Mouse (Mus musculus) adrenal gland, postnatal 14 days (tissue): Measurements from ENCODE around the gene Trim71. TPM values are rescaled to one million over a fixed set of nuclear protein-coding genes. Genes with fewer than 3 reads are reported as not detected.
A peak's percentile ranks its signal among the peaks of the same experiment; 100 is the strongest.

Experiments
- DNase-seq: peaks from one replicate; pipeline ENCODE4 v3.0.0; 2021; ENCODE audit warnings: mixed read lengths
- total RNA-seq: library from RNA; stranded (reverse); gene quantifications from 2 replicates; pipeline ENCODE4 v1.2.3, GENCODE M21; 2021

The Trim71 gene
- total RNA-seq, 1 experiment from 2014 or later, result 0.04 TPM

GRCm38 (mm10) chr9:114557086-114557485, 7.1 kb downstream of the Trim71 start:
- no peak for DNase-seq

DNA sequence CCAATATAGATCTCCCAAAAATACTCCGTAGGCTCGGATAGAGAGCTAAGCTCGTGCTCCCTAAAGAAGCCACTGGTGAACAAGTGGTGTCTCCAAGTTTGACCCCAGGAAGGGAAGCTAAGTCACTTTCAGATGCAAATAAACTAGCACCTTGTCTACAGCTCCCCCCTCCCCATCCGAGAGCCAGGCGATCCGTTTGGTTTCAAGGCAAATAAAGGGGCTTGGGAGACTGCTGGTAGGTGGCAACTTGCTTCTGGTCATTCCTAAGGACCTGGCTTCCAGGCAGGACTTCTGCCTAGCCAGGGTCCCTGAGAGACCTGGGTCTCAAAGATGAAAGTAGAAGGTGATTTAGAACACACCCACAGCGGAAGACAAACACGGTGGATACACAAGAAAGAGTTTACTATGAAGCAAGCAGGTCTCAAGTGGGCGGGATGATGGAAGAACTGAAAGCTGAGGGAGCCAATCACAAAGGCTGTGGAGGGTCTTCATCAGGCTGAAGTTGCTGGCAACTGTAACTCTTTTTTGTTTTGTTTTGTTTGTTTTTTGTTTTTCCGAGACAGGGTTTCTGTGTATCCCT, 7.8 kb downstream of the Trim71 start:
- DNase-seq, result no peak

- DNase-seq, result no peak
Observed at GRCm38 (mm10) chr9:114554355-114554979, 9.7 kb downstream of the Trim71 start.

- no peak for DNase-seq
Observed at GRCm38 (mm10) chr9:114553828-114554227, 10.3 kb downstream of the Trim71 start.

- DNase-seq, result no peak
Observed at GRCm38 (mm10) chr9:114550033-114550432, 14.1 kb downstream of the Trim71 start.

- no peak for DNase-seq
Observed at GRCm38 (mm10) chr9:114549117-114549516, 15.1 kb downstream of the Trim71 start.

DNA sequence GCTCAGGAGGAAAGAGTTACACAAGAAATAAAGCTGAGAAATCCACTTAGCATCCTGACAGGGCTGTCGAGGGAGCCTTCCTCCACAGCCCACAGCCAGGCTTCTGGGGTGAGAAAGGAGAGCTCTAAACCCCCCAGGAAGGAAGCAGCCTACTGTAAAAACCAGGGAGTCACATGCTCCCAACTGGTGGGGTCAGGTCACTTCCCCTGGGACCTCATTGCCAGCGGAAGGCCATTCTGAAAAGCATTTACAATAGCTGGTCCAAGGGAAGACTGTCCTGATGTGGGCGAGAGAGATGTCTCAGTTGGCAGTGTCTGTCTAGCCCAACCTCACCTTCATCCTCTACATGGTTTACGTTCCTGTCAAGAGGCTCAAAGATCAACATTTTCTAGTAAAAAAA, 15.7 kb downstream of the Trim71 start:
- DNase-seq, result no peak

DNA sequence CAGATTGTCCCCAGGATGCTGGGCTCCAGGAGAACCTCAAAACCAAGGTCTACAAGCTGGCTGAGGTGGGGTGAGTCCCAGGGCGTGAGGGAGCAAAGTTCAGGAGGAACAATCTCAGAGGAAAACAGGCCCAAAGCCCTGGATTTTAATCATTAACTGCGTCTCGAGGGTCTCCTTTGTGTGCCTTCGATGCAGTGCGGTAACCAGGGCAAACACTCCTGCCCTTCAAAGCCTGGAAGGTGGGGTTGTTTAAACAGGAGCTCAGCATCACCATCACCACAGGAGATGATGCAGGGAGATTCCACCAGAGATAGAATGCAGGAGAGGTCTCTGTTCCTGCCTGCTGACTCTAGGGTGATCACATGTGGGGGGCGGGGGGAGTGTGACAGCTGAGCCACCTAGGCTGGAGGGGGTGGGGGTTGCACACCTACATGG, 16.5 kb downstream of the Trim71 start:
- DNase-seq, result no peak

GRCm38 (mm10) chr9:114546765-114547164, 17.4 kb downstream of the Trim71 start:
- no peak for DNase-seq

GRCm38 (mm10) chr9:114544754-114545393, 19.3 kb downstream of the Trim71 start:
- peak; percentile 25 for DNase-seq

DNA sequence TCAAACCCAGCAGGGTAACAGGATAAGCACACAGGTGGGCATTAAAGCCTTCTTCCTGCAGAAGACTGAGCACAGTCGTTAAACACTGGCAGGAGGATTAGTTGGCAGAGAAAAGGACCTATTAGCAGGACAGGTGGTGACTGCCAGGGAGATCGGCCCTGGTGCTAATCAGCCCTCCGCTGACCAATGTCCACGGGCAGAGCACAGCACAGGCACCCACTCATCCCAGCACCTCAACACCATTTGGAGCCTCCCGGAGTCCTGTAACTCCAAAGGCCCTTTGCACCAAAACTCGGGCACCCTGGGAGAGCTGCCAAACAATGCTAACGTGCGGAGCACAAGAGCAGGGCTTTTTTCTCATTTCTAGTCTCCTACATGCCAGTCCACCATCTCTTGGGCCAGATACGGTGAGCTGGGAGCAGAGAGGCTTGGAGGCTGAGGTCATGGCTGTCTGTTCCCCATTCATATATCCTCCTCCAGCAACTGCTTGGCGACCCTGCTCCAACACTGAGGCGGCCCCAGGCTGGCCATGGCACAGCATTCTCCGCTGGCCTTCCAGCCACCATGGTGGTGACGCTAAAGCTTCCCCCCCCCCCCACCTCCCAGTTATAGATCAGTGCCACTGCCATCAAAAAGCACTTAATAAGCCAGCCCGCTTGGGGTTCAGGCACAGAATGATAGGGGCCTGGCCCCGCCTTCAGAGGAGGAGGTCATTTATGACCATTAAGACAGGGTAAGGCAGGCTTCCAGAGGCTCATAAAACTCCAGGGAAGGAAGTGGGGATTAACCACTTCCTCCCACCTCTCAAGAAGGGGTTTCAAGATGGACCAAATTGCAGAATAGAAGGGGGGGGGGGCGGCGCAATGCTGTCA, 20.1 kb downstream of the Trim71 start:
- DNase-seq, result no peak

DNA sequence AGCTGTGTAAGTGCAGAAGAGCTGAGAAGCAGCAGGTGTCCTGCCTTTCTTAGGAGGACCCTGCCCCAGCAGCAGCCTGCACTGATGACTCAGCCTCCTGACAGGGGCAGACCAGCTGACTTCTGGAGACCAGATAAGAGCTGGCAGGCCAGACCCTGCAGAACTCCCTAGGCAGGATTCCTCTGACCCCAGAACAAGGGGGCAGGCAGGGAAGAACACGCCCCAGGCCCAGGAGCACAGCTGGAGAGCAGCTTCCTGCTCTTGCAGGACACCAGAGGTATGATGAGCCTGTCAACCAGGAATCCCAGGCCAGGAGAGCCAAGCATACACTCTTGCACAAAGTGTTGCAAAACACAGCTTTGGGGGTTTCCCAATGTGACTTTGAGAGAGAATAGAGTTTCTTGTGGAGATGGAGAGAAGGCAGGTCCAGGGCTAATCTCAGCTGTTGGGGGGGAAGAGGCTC, 22.9 kb downstream of the Trim71 start:
- DNase-seq, result no peak

DNA sequence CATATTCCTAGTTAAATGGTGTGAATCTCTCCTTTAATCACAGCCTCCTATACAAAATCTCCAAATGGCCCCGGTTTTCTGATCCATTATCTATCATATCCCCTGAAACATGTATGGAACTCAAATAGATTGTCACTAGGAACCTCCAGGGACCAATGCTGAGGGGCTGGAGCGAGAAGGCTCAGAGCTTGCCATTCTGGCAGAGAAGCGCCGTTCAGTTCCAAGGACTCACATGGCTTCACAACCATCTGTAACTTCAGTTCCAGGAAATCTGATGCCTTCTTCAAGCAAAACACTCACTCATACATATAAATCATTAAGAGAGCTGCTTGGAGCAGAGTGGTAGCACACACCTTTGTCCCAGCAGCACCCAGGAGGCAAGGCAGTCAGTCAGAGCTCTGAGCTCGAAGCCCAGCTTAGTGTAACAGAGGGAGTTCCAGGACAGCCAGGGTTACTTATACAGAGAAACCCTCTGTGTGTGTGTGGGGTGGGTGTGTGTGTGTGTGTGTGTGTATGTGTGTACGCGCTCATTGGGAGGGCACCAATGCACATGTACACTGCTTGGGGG, 25.1 kb downstream of the Trim71 start:
- DNase-seq, result no peak

DNA sequence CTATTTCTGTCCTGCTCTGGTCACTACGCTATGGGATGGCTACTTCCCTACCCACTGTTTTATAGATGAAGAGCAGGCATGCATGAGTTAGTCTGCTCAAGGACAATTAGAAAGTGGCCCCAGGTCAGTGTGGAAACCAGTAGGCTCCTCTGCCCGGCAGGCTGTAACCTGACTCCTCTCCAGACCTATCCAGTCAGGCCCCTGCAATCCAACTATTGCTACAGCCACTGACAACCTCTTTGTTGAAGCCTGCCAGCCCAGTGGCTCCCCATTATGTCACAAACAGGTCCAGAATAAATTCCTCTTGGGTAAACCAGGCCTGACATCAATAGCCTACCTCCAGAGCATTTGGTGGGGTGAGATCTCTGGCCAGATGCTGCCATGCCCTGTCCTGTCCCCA, 27.5 kb downstream of the Trim71 start:
- no peak for DNase-seq

GRCm38 (mm10) chr9:114534747-114535517, 29.2 kb downstream of the Trim71 start:
- DNase-seq, result no peak

DNA sequence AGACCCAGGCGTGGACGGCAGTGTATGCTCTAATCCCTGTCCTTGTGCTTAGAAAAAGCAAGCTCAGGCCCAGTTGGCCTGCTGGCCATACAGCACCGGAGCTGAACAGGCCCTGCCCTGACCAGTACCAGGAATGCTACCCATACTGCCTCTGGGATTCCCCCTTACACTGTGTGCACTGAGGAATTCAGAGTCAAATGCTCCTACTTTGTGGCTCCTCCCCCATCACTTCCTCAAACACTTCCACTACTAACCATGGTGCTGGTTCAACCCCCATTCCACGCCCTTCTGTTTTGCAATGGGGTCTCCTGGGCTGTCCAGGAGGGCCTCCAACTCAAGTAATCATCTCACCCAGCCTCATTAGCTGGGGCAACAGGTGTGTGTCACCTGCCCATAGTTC, 30.3 kb downstream of the Trim71 start:
- DNase-seq, result no peak

DNA sequence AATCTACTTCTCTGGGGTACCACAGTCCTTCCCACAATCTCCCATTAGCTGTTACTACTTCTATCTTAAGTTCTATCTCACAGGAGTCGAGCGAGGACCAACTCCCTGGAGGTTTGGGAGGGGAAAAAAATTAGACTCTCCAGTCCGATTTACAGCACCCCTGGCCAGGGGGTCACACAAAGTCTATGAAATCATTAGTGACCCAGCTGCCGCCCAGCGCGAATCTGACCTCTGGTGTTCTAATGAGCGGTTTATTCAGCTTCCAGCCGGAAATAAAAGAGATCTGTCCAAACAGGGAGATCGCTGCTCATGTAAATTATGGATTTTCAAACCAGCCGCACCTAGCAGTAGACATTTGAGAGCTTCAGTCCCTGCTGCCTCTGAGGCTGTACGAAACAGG, 32.9 kb downstream of the Trim71 start:
- DNase-seq, result no peak

DNA sequence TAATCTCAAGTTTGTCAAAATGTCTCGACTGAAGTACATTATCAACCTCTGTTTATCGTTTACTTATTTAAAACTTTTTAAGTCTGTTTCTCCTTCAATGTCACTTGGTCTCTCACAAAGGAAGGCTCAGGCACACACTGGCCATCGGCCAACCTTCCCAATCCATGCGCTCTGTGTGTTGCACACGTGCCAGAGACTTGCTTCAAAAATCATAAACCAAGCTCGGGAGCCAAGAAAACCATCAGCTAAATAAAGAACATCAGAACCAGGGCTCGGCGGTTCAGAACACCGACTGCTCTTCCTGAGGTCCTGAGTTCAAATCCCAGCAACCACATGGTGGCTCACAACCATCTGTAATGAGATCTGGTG, 35.5 kb downstream of the Trim71 start:
- DNase-seq, result peak; percentile 30

DNA sequence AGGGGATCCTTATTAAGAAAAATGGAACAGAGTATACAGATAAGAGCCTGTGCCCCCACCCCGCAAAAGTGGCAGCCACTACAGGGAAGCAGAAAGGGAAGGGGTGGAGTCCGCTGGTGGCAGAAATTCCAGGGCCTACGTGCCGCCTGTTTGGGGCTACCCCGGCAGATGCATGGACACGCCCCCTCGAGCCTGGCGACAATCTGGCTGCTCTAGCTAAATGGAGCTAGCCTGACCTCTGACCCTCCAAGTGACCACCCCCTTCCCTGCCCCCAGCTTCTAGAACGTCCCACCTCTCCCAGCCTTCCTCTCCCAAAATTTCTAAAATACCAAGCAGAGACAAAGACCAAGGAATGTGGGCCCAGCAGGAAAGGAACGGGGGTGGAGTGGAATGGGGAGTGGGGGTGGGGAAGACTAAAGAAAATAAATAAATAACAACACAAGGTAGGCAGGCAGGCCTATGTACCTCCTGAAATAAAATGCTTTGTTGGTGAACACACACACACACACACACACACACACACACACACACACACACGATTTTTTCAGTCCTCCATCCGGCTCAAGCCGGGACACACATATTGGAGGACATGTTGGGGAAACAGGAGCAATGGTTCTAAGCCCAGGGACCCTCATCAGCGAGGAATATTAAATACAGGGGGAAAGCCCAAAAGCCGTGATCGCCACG, 36.0 kb downstream of the Trim71 start:
- peak; percentile 24 for DNase-seq

- DNase-seq, result peak; percentile 67
Observed at GRCm38 (mm10) chr9:114527085-114527484, 37.1 kb downstream of the Trim71 start.

DNA sequence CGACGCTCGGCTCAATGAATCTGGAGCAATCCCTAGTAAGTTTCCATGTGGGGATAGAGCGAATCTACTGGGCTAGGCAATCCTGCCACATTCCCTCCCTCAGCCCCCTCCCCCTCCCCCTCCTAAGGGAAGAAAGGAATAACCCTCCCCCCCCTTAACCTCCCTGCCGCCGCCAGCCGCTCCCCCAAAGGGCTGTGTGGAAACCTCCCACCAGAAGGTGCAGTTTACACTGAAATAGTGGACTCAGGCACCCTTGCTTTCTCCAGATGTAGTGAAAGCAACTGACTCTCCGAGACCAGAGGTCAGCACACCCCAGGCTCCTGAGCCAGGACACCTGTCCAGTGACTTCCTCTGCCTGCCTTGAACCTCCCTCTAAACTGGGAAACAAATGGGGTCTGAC, 37.6 kb downstream of the Trim71 start:
- no peak for DNase-seq
